Mouse (Mus musculus) cerebellum, adult (tissue): ENCODE measurements at regions not wholly inside any gene's neighbourhood (a gene's known extent, or its start where the extent isn't known, plus 50 kb on each side); places are given as distances from the start of the nearest gene placed in this dataset.
"Not testable (repeated sequence)": the region's sequence is repeated elsewhere in the genome, so short reads cannot be mapped to it uniquely, and the experiment has no call there.

Source experiments
- ATAC-seq: cut with Nextera tagmentation; 2 replicates; pipeline ENCODE4 v1.9.2; 2017; ENCODE audit warnings: mild to moderate bottlenecking, moderate library complexity, mixed read lengths; ENCODE audit not compliant: insufficient number of reproducible peaks, low FRiP score, low TSS enrichment

- ATAC-seq = no peak
Measured at GRCm38 (mm10) chr15:62279526-62279925, 1356.7 kb upstream of the A1bg start.

GRCm38 (mm10) chr15:62274818-62275217, 1352.0 kb upstream of the A1bg start:
- ATAC-seq = no peak

DNA sequence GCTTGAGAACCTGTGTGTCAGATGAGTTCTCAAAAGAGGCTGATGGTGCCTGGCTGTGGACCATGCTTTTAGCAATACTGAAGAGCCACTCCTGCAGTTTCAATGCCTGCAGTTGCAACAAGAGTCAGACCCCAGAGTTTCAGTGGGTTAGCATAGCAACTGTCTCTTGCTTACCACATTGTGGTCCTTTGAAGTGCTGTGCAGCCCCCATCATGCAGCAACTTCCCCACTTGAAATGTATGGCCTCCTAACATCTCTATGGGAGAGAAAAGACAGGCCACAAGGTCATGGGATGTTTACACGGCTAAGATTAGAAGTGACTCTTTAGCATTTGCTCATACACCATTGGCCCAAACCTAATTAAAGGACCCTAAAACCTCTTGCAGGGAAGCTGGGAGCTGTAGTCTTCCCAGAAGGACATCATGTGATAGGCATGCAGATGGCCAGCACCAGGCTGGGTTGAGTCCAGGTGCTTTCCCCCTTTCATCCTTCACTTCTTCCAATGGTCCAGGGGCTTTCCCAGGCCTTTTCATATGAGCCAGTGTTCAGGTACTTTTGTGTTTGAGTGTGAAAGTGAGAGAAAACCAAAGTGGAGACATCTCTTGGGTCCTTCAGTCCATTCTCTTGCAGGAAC, 1351.2 kb upstream of the A1bg start:
- no peak for ATAC-seq

- ATAC-seq = no peak
Measured at GRCm38 (mm10) chr15:62272755-62273154, 1349.9 kb upstream of the A1bg start.

GRCm38 (mm10) chr15:62271428-62271827, 1348.6 kb upstream of the A1bg start:
- no peak for ATAC-seq

- ATAC-seq = no peak
Measured at GRCm38 (mm10) chr15:62268189-62268588, 1345.4 kb upstream of the A1bg start.

GRCm38 (mm10) chr15:62267536-62267935, 1344.7 kb upstream of the A1bg start:
- ATAC-seq = no peak

DNA sequence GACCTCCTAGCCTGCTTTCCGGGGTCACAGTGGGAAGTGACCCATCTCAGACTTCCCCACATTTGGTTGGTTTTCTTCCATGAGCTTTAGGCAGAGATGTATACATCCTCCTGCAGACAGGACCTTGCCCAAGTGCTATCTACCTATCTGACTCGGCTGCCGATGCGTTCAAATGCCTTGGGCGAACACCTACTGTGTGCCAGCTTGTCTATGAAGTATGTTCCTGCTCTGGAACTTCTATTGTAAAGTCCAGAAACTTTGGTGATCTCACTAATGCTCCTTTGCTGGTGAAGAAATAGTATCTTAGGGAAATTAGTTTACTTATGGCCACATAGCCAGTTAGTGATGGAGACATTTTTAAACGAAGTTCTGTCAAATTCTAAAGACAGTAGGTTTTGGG, 1343.2 kb upstream of the A1bg start:
- no peak for ATAC-seq

DNA sequence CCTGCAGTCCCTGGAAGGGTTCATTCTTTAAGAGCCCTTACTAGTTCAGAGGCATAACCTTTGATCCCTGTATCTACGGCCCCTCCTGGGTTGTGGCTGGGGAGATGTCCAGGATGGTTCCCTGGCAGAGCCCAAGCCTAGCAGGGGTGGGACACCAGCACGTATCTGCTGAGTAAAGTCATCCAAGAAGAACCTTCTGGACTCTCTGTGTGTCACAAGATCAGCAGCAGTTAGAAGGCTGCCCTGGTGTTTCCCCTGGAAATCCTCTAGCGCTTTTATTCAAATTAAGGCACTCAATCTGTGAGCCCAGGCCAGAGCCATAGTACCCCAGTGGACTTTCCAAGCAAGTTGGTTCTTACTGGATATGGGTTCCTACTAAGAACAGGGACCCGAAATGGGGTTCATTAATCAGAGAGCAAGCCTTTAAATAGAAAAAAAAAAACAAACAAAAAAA, 1342.7 kb upstream of the A1bg start:
- no peak for ATAC-seq

DNA sequence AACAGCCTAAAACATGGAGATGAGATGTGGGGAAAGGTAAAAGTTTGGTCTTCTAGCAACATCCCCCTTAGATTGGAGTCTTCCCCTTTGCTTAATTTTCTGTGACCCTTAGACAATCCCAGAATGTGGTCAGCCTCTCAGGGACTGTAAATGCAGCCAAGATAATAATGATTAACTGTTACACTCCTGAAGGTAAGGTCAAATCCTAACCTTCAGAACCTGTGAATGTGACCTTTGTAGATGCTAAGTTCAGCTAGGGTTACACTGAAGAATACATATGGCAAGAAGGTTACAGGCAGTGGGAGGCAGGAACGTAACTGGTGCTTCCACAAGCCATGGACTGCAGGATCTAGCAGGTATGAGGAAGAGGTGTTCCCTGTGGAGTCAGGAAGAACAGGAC, 1342.2 kb upstream of the A1bg start:
- ATAC-seq = no peak

GRCm38 (mm10) chr15:62264183-62264582, 1341.4 kb upstream of the A1bg start:
- no peak for ATAC-seq

- no peak for ATAC-seq
Measured at GRCm38 (mm10) chr15:62262487-62262886, 1339.7 kb upstream of the A1bg start.

GRCm38 (mm10) chr15:62261520-62261919, 1338.7 kb upstream of the A1bg start:
- no peak for ATAC-seq

GRCm38 (mm10) chr15:62258611-62259010, 1335.8 kb upstream of the A1bg start:
- no peak for ATAC-seq

DNA sequence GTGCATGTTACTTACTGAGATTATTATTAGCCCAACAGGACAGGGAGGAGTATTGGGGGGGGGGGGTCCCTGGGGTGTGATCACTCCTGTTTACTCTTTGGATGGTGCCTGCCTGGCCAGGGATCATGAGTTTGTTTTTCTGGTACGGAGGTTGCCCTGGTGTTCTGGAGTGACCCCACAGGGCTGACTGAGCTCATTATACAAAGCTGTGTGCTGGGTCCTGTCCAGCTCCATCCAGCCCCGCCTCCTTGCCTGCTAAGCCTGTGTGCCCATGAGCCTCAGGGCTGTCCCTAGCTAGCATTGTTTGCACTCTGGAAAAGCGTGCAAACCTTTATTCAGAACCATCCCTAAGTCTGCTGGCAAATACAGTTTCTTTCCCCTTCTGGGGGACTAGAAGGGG, 1335.1 kb upstream of the A1bg start:
- peak; percentile 46; the same call in 1 of the 2 replicates for ATAC-seq

DNA sequence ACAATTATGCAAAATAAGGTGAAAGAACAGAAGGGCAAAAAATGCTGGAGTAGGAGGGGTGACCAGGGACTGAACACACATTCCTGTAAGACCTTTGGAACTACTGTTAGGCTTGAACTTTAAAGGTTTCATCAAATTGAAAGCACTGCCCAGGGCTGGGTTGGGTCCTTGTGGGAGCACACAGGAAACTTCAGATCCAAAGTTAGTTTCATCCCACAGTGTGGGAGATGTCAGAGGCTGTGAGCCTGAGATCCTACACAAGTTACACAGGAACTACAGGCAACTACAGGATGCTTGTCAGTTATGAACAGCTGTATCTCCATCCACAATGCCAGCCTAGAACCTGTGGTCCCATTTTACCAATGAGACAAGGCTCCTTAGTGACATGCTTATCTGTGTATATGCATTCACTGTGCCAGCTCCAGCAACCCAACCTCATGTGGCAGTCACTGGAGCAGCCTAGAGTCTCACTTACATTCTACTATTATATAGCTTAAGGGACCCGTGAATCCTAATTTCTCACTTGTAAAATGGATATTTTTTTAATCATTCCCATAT, 1334.4 kb upstream of the A1bg start:
- no peak for ATAC-seq

- no peak for ATAC-seq
Measured at GRCm38 (mm10) chr15:62255571-62255970, 1332.8 kb upstream of the A1bg start.

DNA sequence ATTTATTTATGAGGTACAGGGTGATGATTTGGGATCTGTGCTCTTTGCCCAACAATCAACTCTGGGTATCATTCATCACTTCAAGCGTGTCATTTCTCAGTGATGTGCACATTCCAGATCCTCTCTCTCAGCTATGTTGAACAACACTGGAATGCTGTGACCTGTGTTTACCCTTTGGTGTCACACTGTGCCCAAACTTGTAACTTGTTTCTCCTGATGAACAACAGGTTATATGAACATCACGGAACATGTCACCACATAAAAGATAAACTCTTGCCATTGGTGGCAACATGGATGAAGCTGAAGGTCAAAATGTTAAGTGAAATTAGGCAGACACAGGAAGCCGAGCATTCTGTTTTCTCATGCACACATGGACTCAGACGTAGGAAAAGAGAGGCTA, 1330.9 kb upstream of the A1bg start:
- ATAC-seq = no peak

DNA sequence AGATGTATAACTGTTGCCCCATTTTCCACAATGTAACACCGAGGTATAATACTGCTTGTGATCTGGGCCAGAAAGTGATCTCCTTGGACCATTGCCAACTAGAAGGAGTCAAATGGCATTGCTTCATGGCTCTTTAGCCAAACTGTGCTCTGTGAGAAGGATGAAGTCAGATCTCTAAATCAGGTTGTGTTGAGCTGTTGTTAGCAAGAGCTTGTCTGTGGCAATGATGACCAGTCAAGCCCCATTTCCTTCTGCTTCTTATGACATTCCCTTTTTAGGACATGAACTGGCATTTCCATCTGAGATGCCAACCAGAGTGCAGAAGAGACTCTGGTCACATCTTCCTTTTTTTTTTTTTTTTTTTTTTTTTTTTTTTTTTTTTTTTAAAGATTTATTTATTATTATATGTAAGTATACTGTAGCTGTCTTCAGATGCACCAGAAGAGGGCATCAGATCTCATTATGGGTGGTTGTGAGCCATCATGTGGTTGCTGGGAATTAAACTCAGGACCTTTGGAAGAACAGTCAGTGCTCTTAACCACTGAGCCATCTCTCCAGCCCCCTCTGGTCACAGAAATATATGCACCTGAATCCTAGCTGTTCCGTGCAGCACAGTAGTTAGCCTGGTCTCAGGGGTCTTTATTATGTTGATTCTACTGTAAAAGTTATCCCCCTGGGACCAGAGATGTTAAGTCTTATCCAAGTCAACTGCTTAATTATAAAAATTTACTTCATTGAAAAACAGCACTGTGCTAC, 1329.4 kb upstream of the A1bg start:
- ATAC-seq = not testable (repeated sequence)

DNA sequence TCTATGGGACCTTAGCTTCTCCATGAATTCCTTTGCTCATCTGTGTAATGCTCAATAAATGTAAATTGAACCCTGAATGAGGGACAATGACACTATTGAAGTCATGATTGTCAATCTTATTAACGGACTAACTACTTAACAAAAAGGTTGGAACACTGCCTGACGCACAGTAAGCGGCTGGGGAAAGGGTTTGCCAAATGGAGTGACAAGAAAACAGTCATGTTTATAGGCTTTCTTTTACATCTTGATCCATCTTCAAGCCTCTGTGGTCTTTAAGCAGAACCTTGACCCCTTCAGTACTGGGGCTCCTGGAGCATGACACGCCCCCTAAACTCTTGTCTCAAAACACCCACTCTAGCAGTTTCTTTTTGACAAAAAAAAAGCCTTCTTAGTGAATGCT, 1326.6 kb upstream of the A1bg start:
- ATAC-seq = no peak

DNA sequence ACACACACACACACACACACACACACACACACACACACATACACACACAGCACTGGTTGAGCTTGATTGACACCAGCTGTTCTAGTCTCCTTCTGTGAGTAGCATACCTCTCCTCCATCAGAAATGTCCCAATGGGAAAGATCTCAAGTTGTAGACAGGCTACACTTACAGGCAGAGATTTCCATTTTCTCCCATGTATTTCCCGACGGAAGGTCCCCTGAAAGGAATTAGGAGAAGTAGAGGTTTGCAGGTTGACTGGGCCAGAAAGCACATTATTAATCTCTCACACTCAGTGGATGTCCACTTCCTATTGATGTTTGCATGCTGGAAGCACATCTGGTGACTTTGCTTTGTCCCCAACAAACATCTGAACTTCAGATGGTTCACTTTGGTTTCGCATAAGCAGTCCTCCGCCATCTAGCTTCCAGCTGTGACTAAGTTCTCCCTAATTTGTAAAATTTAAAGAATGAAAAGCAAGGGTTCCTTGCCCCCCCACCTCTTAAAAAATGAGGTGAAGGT, 1323.8 kb upstream of the A1bg start:
- no peak for ATAC-seq
